Mouse (Mus musculus) cerebellum, adult 2 months (tissue): ENCODE measurements at regions not wholly inside any gene's neighbourhood (a gene's known extent, or its start where the extent isn't known, plus 50 kb on each side); places are given as distances from the start of the nearest gene placed in this dataset.

Experiments
- CTCF ChIP-seq: fragments of 200-500 bp; IDR thresholded peaks from 2 replicates; pipeline ENCODE4 v1.5.1; 2011; ENCODE audit warnings: low read depth, mild to moderate bottlenecking, control low read depth, low read length, moderate library complexity, borderline replicate concordance; ENCODE audit not compliant: insufficient read depth
- POLR2A ChIP-seq: fragments of 200-500 bp; IDR thresholded peaks from 2 replicates; pipeline ENCODE4 v1.6.1; 2011; ENCODE audit warnings: low read length, control low read depth, borderline replicate concordance; ENCODE audit not compliant: insufficient read depth

DNA sequence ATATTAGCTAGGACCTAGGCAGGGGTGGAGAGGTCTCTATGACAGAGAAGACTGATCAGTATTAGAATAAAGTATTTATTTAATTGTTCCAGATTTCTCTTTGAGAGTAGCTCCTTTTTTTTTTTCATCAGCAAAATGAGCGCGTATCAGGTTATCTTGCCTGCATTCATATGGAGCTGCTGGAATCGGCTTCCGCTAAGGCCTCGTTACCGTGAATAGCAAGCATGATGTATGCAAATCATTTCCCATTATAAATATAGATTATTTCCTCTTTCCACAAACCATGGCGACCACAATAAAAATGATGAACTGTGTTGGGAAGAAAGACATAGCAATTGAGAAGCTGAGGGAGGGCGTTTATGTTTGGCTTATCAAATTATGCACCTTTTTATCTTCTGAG is 476.7 kb downstream of the Tmem132b start:
- TF ChIP-seq CTCF (no peak), POLR2A (no peak)
